Mouse (Mus musculus): ENCODE data around the gene Def8. TPM values are rescaled to one million over a fixed set of nuclear protein-coding genes. Genes with fewer than 3 reads are reported as not detected.
"Not testable (repeated sequence)": the region's sequence is repeated elsewhere in the genome, so short reads cannot be mapped to it uniquely, and the experiment has no call there.

Def8 gene
- polyA plus RNA-seq, 1 experiment, result 55.5 TPM

DNA sequence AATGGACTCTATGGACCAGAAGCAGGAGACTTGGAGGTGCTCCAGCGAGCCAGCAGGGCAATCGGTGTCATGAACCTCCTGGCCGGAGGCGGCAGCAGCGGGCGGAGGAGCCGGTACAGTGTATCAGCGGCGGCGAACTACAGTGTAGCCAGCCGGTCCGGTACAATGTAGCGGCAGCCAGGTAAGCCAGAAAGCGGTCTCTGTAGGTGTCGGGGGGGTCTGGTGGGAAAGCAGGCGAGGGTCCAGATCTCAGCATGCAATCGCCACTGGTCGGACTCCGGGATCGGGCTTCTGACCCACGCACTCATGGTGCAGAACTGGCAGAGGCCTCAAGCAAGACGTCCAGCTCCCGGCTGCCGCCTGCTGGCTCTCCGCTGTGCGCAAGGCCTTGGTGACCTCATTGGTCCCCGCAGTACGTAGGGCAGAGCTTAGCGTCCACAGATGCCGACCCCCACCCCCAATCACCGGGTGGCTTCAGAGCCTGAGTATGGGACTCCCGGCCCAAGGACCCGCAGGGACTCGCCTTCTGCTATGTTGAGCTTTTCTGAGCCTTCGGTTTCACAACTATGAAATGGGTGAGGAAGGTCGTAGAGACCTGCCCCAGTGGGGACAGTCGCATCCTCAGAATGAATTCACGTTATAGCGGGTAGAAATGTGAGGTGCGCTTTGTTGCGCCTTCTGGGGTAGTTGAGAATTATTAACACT is 19.7 kb downstream of the Def8 start:
- TF ChIP-seq POLR2A (IDR thresholded peaks at IDR 0.05; ENCODE audit: borderline replicate concordance, extremely low read depth, insufficient read depth, insufficient read length, poor library complexity, severe bottlenecking) (peak; percentile 10; the same call in 1 of the 2 replicates), CTCF (IDR thresholded peaks at IDR 0.05; ENCODE audit: borderline replicate concordance, extremely low read depth, insufficient read depth, insufficient read length) (peak; percentile 67)
- DNase-seq (ENCODE audit: low read depth), result peak; percentile 96

DNA sequence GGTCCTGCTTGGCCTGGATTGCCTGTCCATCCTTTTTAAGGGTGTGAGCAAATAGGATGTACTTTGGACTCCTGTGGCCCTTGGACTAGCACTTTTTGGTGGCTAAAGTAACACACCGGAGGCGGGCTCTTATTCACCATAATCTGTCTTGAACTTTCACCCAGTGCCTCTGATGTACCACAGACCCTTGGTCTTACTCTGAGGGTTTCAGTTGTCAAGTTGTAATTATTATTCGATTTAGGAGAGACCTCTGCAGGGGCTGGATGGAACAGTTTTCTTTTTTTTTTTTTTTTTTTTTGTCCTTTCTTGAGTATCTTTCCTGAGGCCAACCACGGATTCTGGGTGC is 20.2 kb downstream of the Def8 start:
- no peak for DNase-seq (ENCODE audit: low read depth)
- TF ChIP-seq POLR2A (IDR thresholded peaks at IDR 0.05; ENCODE audit: borderline replicate concordance, extremely low read depth, insufficient read depth, insufficient read length, poor library complexity, severe bottlenecking) (no peak), CTCF (IDR thresholded peaks at IDR 0.05; ENCODE audit: borderline replicate concordance, extremely low read depth, insufficient read depth, insufficient read length) (no peak)

DNA sequence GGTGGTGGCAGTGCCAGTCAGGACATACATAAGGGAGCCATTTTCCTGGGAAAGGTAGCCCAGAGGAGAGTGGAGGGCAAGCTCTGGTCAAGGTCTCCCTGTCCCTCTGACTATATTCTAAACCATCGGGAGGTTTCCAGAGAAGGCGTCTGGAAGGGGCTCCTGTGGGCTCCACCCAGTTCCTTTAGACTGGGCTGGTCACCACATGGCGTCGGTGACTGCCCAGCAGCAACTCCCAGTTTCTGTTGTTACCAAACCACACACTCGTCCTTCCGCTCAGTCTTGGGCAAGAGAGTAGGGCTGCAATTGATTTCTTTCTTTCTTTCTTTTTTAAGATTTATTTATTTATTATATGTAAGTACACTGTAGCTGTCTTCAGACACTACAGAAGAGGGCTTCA is 20.8 kb downstream of the Def8 start:
- DNase-seq (ENCODE audit: low read depth), result no peak
- TF ChIP-seq CTCF (IDR thresholded peaks at IDR 0.05; ENCODE audit: borderline replicate concordance, extremely low read depth, insufficient read depth, insufficient read length) (no peak), POLR2A (IDR thresholded peaks at IDR 0.05; ENCODE audit: borderline replicate concordance, extremely low read depth, insufficient read depth, insufficient read length, poor library complexity, severe bottlenecking) (no peak)

DNA sequence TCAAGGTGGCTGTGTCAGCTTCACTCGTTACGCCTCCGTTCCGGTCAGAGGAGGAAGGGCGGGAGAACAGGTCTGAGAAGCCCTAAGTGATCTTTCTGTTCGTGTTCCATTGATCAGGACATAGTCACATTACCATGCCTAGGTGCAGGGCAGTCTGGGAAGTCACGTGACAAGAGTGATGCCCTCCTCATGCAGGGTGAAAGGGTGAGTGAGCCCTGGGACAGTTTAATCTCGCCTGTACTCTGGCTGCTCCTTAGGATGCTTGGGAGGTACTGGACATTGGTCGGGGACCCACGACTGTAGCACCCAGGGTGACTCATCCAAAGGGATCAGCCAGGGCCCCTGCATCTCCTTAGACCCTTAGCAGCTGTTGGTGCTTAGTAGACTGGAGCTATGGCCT is 22.7 kb downstream of the Def8 start:
- no peak for DNase-seq (ENCODE audit: low read depth)
- no peak for TF ChIP-seq POLR2A (IDR thresholded peaks at IDR 0.05; ENCODE audit: borderline replicate concordance, extremely low read depth, insufficient read depth, insufficient read length, poor library complexity, severe bottlenecking)
- no peak for TF ChIP-seq CTCF (IDR thresholded peaks at IDR 0.05; ENCODE audit: borderline replicate concordance, extremely low read depth, insufficient read depth, insufficient read length)

DNA sequence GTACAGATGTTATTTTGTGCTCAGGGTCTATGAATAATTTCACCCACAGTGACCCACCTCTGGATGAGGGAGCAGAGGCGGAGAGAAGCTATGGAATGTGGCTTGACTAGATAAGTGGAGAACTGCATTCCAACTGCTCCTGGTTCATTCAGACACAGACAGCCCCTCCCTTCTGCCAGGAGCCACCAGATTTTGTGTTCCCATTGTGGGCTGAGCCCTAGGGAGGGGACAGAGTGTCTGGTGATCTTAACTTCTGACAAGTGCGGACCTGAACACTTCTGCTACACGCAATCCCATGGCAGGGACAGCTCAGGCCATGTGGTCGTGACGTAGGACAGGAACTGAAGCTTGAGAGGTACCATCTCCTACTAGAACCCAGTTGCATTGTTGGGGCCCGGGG is 23.5 kb downstream of the Def8 start:
- no peak for TF ChIP-seq POLR2A (IDR thresholded peaks at IDR 0.05; ENCODE audit: borderline replicate concordance, extremely low read depth, insufficient read depth, insufficient read length, poor library complexity, severe bottlenecking)
- TF ChIP-seq CTCF (IDR thresholded peaks at IDR 0.05; ENCODE audit: borderline replicate concordance, extremely low read depth, insufficient read depth, insufficient read length), result no peak
- no peak for DNase-seq (ENCODE audit: low read depth)

DNA sequence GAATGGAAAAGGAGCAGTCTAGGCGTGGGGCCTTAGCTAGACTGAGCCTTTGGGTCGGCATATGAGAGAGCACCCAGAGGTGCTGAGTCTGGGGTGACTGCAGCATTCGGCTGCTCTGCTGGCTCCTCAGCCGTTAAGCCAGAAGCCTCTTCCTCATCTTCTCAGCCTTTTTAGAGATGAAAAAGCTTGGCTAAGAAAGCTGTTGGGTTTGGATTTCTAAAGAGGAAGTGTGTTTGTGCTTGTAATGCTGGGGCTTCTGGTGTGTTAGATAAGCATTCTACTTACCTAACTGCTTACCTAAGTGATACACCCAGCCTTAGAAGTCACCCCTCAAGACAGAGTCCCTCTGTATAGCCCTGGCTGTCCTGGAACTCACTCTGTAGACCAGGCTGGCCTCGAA is 27.5 kb downstream of the Def8 start:
- no peak for DNase-seq (ENCODE audit: low read depth)
- TF ChIP-seq POLR2A (IDR thresholded peaks at IDR 0.05; ENCODE audit: borderline replicate concordance, extremely low read depth, insufficient read depth, insufficient read length, poor library complexity, severe bottlenecking), result no peak
- TF ChIP-seq CTCF (IDR thresholded peaks at IDR 0.05; ENCODE audit: borderline replicate concordance, extremely low read depth, insufficient read depth, insufficient read length), result no peak

DNA sequence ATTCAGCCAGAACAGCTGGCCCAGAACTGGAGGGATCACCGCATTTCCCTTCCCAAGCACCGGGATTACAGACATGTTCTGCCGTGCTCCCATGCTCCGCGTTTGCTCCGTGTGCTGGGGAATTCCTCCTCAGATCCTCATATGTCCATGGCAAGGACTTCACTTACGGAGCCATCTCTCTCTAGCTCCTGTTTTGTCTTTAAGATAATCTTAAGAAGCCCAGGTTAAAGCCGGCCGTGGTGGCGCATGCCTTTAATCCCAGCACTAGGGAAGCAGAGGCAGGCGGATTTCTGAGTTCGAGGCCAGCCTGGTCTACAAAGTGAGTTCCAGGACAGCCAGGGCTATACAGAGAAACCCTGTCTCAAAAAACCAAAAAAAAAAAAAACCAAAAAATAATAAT is 28.4 kb downstream of the Def8 start:
- not testable (repeated sequence) for DNase-seq (ENCODE audit: low read depth)

DNA sequence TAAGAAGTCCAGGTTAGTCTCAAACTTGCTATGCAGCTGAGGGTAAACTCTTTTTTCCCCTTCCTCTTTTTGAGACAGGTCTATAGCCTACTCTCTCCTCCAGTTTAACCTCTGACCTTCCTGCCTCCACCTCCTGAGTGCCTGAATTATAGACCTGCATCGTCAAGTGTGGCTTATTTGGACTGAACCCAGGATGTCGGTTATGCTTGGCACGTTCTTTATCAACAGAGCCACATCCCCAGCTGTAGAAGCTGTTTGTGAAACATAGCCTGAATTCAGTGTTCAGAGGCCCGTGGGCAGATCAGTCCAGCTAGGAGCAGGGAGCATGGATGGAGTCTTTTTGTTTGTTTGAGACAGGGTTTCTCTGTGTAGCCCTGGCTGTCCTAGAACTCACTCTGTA is 28.8 kb downstream of the Def8 start:
- no peak for DNase-seq (ENCODE audit: low read depth)
- TF ChIP-seq CTCF (IDR thresholded peaks at IDR 0.05; ENCODE audit: borderline replicate concordance, extremely low read depth, insufficient read depth, insufficient read length) (no peak), POLR2A (IDR thresholded peaks at IDR 0.05; ENCODE audit: borderline replicate concordance, extremely low read depth, insufficient read depth, insufficient read length, poor library complexity, severe bottlenecking) (no peak)

DNA sequence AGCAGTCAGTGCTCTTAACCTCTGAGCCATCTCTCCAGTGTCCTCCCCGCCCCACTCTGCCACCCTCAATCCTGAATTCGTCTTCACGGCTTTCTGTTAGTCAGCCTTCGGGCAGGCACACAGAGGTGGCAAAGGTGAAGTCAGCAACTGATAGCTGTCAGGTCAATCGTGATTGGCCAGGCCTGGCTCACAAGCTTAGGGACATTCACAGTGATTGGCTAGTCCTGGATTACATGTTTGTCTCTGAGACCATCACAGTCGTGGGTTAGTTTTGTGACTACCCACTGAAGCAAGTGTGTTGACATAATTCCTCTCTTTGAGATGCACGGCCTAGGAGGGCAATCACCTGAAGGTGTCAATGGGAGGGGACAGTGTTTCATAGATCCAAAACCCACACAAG is 30.0 kb downstream of the Def8 start:
- no peak for DNase-seq (ENCODE audit: low read depth)
- TF ChIP-seq CTCF (IDR thresholded peaks at IDR 0.05; ENCODE audit: borderline replicate concordance, extremely low read depth, insufficient read depth, insufficient read length), result no peak
- TF ChIP-seq POLR2A (IDR thresholded peaks at IDR 0.05; ENCODE audit: borderline replicate concordance, extremely low read depth, insufficient read depth, insufficient read length, poor library complexity, severe bottlenecking), result no peak

DNA sequence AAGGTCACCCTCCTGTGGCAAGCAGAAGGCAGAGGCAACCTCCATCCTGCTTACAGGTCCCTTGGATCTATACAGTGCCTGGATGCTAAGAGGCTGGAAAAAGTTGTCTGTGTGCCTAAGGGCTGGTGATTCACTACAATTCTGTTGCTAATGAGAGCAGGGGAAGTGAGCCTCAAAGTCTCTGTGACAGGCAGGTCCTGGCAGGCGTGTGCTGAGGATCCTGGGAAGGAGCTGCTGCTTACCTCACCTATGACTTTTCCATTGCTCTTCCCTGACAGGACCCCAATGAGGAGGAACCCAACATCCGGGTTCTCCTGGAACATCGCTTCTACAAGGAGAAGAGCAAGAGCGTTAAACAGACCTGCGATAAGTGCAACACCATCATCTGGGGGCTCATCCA is 30.6 kb downstream of the Def8 start:
- no peak for DNase-seq (ENCODE audit: low read depth)
- TF ChIP-seq POLR2A (IDR thresholded peaks at IDR 0.05; ENCODE audit: borderline replicate concordance, extremely low read depth, insufficient read depth, insufficient read length, poor library complexity, severe bottlenecking), result no peak
- no peak for TF ChIP-seq CTCF (IDR thresholded peaks at IDR 0.05; ENCODE audit: borderline replicate concordance, extremely low read depth, insufficient read depth, insufficient read length)

DNA sequence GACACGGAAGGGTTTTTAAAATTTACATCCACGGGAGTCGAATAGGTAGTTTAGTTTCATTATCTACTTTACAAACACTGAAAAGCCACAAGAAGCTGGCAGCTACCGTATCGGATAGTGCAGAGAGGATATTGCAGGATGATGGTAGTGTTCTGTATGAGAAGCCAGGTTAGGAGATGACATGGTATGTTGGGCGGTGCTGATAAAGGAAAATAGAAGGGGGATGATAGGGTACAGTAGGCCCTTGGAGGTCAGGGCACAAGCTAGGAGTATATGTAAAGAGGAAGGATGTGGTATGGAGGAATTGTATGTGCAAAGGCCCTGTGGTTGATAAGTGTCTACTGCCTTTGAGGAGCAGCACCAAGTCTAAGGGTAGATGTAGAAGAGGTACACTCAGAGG is 31.2 kb downstream of the Def8 start:
- TF ChIP-seq POLR2A (IDR thresholded peaks at IDR 0.05; ENCODE audit: borderline replicate concordance, extremely low read depth, insufficient read depth, insufficient read length, poor library complexity, severe bottlenecking) (no peak), CTCF (IDR thresholded peaks at IDR 0.05; ENCODE audit: borderline replicate concordance, extremely low read depth, insufficient read depth, insufficient read length) (no peak)
- DNase-seq (ENCODE audit: low read depth), result no peak

DNA sequence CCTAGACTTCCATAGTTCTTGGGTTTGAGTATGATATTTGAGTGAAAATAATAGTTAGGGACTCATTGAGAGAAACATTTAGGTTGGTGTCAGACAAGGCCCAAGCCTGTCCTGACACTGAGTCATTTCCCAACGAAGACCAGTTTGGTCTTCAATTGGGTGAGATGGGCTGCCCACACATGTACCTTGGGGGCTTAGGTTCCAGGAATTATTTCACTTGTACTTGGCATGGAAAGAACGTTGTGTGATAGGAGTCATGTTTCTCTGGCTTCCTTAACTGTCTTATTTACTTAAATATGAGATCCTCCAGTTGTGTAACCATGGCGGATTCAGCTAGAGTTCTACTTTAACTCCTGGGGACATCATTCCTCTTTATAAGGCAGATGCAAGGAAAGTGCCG is 40.3 kb downstream of the Def8 start:
- DNase-seq (ENCODE audit: low read depth), result no peak
- TF ChIP-seq POLR2A (IDR thresholded peaks at IDR 0.05; ENCODE audit: borderline replicate concordance, extremely low read depth, insufficient read depth, insufficient read length, poor library complexity, severe bottlenecking), result no peak
- TF ChIP-seq CTCF (IDR thresholded peaks at IDR 0.05; ENCODE audit: borderline replicate concordance, extremely low read depth, insufficient read depth, insufficient read length), result no peak

DNA sequence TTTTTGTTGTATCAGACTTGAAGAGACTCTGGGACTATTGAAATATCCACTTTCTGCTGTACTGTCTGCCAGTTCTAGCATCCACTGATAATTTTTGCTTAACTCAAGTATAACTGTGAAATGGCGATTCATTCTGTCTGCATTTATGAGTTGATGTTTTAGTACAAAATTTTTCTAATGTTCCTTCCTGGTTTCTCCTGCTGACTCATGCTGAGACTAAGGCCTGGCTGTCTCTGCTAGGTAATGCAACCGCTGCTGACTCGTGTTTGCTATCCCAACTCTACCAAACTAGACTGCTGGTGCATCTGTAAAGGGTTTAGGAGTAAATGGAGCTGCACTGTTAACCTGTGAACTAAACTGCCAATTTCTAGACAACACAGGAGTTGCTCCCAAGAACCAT is 44.1 kb downstream of the Def8 start:
- no peak for DNase-seq (ENCODE audit: low read depth)
- TF ChIP-seq CTCF (IDR thresholded peaks at IDR 0.05; ENCODE audit: borderline replicate concordance, extremely low read depth, insufficient read depth, insufficient read length) (no peak), POLR2A (IDR thresholded peaks at IDR 0.05; ENCODE audit: borderline replicate concordance, extremely low read depth, insufficient read depth, insufficient read length, poor library complexity, severe bottlenecking) (no peak)

DNA sequence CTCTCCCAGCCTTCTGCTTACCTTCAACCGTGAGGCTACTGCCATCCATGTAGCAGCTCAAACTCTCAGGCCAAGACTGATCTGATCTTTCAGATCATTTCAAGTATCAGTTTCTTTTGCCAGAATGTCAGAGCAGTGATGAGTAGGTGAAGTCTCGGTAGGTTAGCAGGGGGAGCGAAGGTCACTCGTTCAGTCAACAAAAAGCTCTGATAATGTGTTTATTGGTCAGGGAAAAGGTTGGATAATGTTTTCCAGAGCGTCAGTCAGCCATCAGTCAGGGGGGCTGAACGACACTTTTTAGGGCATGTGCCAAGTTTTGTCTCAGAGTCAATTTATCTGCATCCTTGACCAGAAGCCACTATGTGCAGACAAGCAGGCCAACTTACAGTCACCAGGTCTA is 49.7 kb downstream of the Def8 start:
- not testable (repeated sequence) for DNase-seq (ENCODE audit: low read depth)

DNA sequence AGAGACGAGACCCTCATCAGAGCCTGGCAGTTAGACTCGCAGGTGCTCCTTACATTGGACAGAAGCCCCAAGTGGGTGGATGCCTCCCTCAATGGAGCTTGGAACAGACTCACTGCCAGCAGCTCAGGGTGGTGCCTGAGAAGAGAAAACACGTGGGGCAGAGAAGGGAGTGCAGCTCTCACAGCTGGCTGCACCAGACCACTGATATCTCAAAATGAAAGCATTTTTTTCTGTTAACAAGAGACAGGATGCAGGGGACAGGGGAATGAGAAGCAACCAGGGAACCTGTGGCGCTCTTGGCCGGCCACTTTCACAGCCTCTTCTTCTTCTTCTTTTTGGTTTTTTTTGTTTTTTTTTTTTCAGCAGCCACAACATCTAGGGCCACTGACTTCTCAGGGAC is 51.2 kb downstream of the Def8 start:
- DNase-seq (ENCODE audit: low read depth), result not testable (repeated sequence)
